In the genomic region with DNA sequence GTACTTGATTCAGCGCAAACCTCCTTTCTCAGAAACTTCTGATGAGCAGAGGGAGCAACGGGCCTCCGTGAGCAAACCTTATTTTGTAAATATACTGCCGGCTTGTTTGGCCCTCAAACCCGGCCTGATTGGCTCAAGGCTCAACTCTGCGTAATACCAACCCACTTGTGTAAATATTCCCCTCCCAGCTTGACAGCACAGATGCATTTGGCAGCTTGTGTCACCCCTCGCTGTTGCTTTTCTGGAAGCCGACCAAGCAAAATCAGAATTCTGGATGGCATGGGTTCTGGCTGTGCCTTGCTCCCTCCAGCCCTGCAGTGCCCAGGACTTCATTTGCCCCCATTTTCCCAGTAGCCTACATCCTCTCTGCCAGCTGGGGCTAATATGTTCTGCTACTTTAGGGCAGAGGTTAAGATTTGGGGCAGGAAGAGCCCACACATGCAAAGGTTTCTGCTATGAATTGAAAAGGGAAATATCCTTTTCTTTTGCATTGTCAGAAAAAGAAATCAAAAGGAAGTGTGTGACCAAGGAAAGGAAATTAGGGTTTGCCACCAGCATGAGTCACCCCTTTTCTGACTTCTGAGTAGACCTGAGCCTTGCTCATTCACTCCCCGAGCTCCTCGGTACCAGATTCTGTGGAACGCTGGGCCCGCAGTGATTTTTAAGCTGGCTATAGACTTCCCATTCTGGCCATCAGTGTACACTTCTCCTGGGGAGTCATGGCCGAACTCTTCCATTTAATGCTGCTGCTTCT, we compare ENCODE assay signal across 12 mouse cellular contexts. TPM values are rescaled to one million over a fixed set of nuclear protein-coding genes. Genes with fewer than 3 reads are reported as not detected.
DNase-seq lines count a peak whose midpoint lies in the region; ATAC-seq and TF ChIP-seq lines count a peak whose summit lies in the region.
"Had no signal": no experiment of that assay in that cellular context is flagged by ENCODE, and none has a peak within 500 bp of the region (broad histone marks: within the 10 kb centered on the region; RNA-seq: fewer than 3 reads in every experiment).

No protein-coding gene starts in this region.

- H3K9ac ChIP-seq in hindbrain, embryonic 12.5 days: no peak overlapping the region
- H3K9ac ChIP-seq: intestine, embryonic 15.5 days; neural tube, embryonic 13.5 days had no signal

- no peak overlapping the region for H3K27ac ChIP-seq in hindbrain, embryonic 12.5 days
- H3K27ac ChIP-seq in gastrocnemius, adult 2 months: no peak overlapping the region
- H3K27ac ChIP-seq: intestine, embryonic 15.5 days; neural tube, embryonic 13.5 days had no signal

- WGBS in hindbrain, embryonic 12.5 days: 79% methylated on average over 13 of the region's 13 CpGs

- 0 out of 2 replicates have a peak, but pooled peaks cover 6% of the 10 kb centered on the region for H3K27me3 ChIP-seq in hindbrain, embryonic 12.5 days

- H3K4me2 ChIP-seq in hindbrain, embryonic 12.5 days (replicated peaks): no peak overlapping the region
- H3K4me2 ChIP-seq: intestine, embryonic 15.5 days; neural tube, embryonic 13.5 days had no signal

- H3K4me3 ChIP-seq in hindbrain, embryonic 12.5 days: no peak overlapping the region
- H3K4me3 ChIP-seq in gastrocnemius, adult 2 months: no peak overlapping the region
- H3K4me3 ChIP-seq: intestine, embryonic 15.5 days; neural tube, embryonic 13.5 days had no signal

- DNase-seq in left cerebral cortex, postnatal 4 days: peak; percentile 68
- no peak for DNase-seq in left cerebral cortex, postnatal 36 days (ENCODE audit: low spot score in 2 of 2)
- peak; percentile 31 for DNase-seq in CD4-positive, CD25-positive, alpha-beta regulatory T cell, adult 2 months (ENCODE audit: low read depth, low spot score)
- peak; percentile 58 to 61 for DNase-seq in layer of hippocampus, postnatal 36 days
- no peak for DNase-seq in spleen, postnatal 10 days (ENCODE audit: low spot score in 2 of 2)
- DNase-seq in gastrocnemius, adult 2 months: no peak
- DNase-seq: adrenal gland, postnatal 36 days had no signal

- peaks cover 30% of the 10 kb centered on the region for H3K4me1 ChIP-seq in hindbrain, embryonic 12.5 days

- intact Hi-C loops in left cerebral cortex, postnatal 4 days (cut with DNase I): no loop called here
- intact Hi-C loops in left cerebral cortex, postnatal 36 days (cut with DNase I): no loop called here
- intact Hi-C loops in gastrocnemius, adult 2 months (cut with DNase I): no loop called here

- no peaks in the 10 kb centered on the region for H3K9me3 ChIP-seq in hindbrain, embryonic 12.5 days (replicated peaks)
- H3K9me3 ChIP-seq: intestine, embryonic 15.5 days; neural tube, embryonic 13.5 days had no signal

- peak; percentile 13 for ATAC-seq in activated CD4-positive, CD25-positive, alpha-beta regulatory T cell, adult 4 months
- no peak for ATAC-seq in hindbrain, embryonic 12.5 days (ENCODE audit: low FRiP score)
- ATAC-seq: intestine, embryonic 15.5 days had no signal

- no peak for TF ChIP-seq CTCF in gastrocnemius, adult 2 months (IDR thresholded peaks at IDR 0.05)

- no peaks in the 10 kb centered on the region for H3K36me3 ChIP-seq in hindbrain, embryonic 12.5 days
- H3K36me3 ChIP-seq: intestine, embryonic 15.5 days; neural tube, embryonic 13.5 days had no signal

RNA-seq across cellular contexts. Expression of a gene that starts 29.0 kb away (rescaled TPM):
- 10 to 100 TPM; 18.3 to 23.0 TPM for total RNA-seq in left cerebral cortex, postnatal 4 days (2021)
- total RNA-seq in left cerebral cortex, postnatal 36 days (2021): 10 to 100 TPM; 28.2 to 31.0 TPM
- polyA plus RNA-seq in activated CD4-positive, CD25-positive, alpha-beta regulatory T cell, adult 4 months (2017; shearing (Covaris generic)): 10 to 100 TPM in 1 of 2 experiments, 1 to 10 TPM in 1; 4.7 to 11.8 TPM
- total RNA-seq in layer of hippocampus, postnatal 36 days (2021): 10 to 100 TPM; 18.6 to 20.9 TPM
- polyA plus RNA-seq in hindbrain, embryonic 12.5 days (2016; fragmentation: Nextera tagmentation; extraction: Ambion mirVana): 24.6 and 25.1 TPM in 2 replicates
- under 1 TPM; 0.28 to 0.31 TPM for total RNA-seq in gastrocnemius, adult 2 months (2021)
- total RNA-seq: MEL had no signal

Comparison
In these comparisons a context has a peak if more than half of its experiments do, and no peak if none do; other contexts are left out.
1. DNase-seq: peak in left cerebral cortex, postnatal 4 days (single experiment), CD4-positive, CD25-positive, alpha-beta regulatory T cell, adult 2 months (single experiment) and layer of hippocampus, postnatal 36 days (2 of 2); none in left cerebral cortex, postnatal 36 days (0 of 2), spleen, postnatal 10 days (0 of 2) and gastrocnemius, adult 2 months (single experiment).
2. RNA of a gene that starts 29.0 kb away (total RNA-seq): 28.2 to 31.0 TPM in left cerebral cortex, postnatal 36 days, 18.3 to 23.0 TPM in left cerebral cortex, postnatal 4 days and 18.6 to 20.9 TPM in layer of hippocampus, postnatal 36 days; 0.28 to 0.31 TPM in gastrocnemius, adult 2 months; every median in the first group is over 10 times any median in the second.